Mouse (Mus musculus): Measurements from ENCODE around the gene Msmo1. TPM values are rescaled to one million over a fixed set of nuclear protein-coding genes. Genes with fewer than 3 reads are reported as not detected.

The Msmo1 gene
- 234 and 248 TPM in 2 replicates for polyA plus RNA-seq (2016; fragmentation: Nextera tagmentation; extraction: Ambion mirVana)

DNA sequence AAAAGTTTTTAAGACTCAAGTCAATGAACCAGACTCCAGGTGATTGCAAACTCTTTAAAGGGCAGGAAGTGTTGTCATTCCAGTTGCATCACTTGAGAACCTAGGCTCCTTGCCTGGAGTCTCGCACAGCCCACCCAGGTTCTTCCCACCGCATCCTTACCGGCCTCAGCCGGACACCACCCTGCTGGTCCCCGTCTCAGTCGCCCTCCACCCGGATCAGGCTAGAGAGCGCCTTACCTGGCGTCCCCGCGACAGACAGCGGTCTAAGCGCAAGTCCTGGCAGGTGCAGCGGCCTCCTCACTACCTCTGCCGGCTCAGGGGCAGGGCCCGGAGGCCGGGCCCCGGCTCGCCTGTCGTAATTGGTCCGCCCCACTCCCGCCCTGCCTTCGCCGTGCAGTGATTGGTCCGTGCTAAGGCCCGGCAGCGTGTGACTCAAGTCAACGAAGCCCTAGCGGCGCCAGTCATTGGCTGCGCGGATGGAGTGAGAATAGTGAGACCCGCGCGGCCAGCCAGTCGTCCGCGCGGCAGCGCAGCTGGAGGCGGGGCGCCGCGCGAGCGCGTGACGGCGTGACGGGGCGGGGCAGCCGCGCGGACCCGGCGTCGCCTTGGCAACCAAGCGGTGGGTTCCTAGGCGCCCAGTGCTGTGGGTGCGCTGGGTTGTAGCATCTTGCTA lies at the start of gene Msmo1:
Gene Msmo1, minus strand, starts transcription at position 522 of the 673 bp plus-strand sequence.
- Histone ChIP-seq H3K4me1 (peaks cover 45% of the 10 kb centered on the region), H3K4me3 (peak within 1 kb of the TSS; percentile 87), H3K27me3 (ENCODE audit: low read depth, poor library complexity, severe bottlenecking) (no peaks in the 10 kb centered on the region), H3K9me3 (replicated peaks) (no peaks in the 10 kb centered on the region), H3K27ac (replicated peaks) (peak within 1 kb of the TSS; percentile 95), H3K36me3 (peaks cover 31% of the 10 kb centered on the region)
- DNase-seq (ENCODE audit: low spot score) = peak; percentile 97
- under 1% methylated on average over 60 of the region's 60 CpGs for WGBS

GRCm38 (mm10) chr8:64781947-64782346 lies 48.4 kb upstream of the Msmo1 start:
- Histone ChIP-seq H3K27me3 (ENCODE audit: low read depth, poor library complexity, severe bottlenecking) (no peaks in the 10 kb centered on the region), H3K9me3 (replicated peaks) (no peaks in the 10 kb centered on the region), H3K4me3 (no peak overlapping the region), H3K27ac (replicated peaks) (no peak overlapping the region), H3K36me3 (peaks cover 18% of the 10 kb centered on the region), H3K4me1 (no peaks in the 10 kb centered on the region)
- no peak for DNase-seq (ENCODE audit: low spot score)
- WGBS = 91% methylated on average over 6 of the region's 6 CpGs

- Histone ChIP-seq H3K4me3 (no peak overlapping the region), H3K27ac (replicated peaks) (no peak overlapping the region), H3K4me1 (no peaks in the 10 kb centered on the region), H3K27me3 (ENCODE audit: low read depth, poor library complexity, severe bottlenecking) (no peaks in the 10 kb centered on the region), H3K36me3 (peaks cover 32% of the 10 kb centered on the region), H3K9me3 (replicated peaks) (no peaks in the 10 kb centered on the region)
- no peak for DNase-seq (ENCODE audit: low spot score)
- WGBS = 73% methylated on average over 9 of the region's 9 CpGs
Measured at GRCm38 (mm10) chr8:64777925-64778324, 44.3 kb upstream of the Msmo1 start.

GRCm38 (mm10) chr8:64774136-64774535 lies 40.5 kb upstream of the Msmo1 start:
- 95% methylated on average over 6 of the region's 6 CpGs for WGBS
- Histone ChIP-seq H3K27me3 (ENCODE audit: low read depth, poor library complexity, severe bottlenecking) (no peaks in the 10 kb centered on the region), H3K9me3 (replicated peaks) (no peaks in the 10 kb centered on the region), H3K4me1 (no peaks in the 10 kb centered on the region), H3K4me3 (no peak overlapping the region), H3K27ac (replicated peaks) (no peak overlapping the region), H3K36me3 (peaks cover 32% of the 10 kb centered on the region)
- DNase-seq (ENCODE audit: low spot score) = no peak

DNA sequence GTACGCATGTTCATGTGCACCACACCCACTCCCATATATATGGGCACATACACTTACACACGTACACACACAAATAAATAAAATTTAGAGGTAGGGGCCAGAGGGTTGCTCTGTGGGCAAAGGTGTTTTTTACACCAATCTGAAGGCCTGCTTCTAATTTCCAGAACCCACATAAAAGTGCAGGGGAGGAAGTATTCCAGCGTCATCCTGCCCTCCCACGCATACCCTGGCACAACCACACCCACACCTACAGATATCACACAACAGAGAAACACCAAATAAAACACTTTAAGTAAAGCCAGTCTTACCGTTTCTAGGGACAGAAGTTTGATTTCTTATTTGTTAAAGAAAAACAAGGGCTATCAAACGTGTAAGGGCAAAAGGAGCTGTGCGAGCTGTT lies 37.2 kb upstream of the Msmo1 start:
- DNase-seq (ENCODE audit: low spot score) = no peak

DNA sequence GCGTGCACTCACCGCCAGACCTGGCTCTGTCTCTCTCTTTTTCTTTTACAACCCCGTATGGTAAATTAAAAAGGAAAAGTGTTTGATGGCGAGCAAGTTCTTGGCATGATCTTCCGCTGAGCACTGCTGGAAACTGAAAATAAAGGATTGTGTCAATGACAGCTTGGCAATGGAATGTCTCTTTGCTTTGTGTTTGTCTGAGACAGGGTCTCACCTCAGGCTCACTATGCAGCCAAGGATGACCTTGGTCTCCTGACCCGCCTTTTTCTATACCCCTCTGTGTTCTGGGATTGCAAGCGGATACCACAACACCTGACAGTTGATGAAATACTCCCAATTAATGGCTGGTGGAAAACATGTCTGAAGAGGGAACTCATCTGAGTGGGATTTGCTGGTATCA lies 36.0 kb upstream of the Msmo1 start:
- no peak for DNase-seq (ENCODE audit: low spot score)
- Histone ChIP-seq H3K36me3 (peaks cover 26% of the 10 kb centered on the region), H3K27me3 (ENCODE audit: low read depth, poor library complexity, severe bottlenecking) (no peaks in the 10 kb centered on the region), H3K4me3 (no peak overlapping the region), H3K4me1 (no peaks in the 10 kb centered on the region), H3K9me3 (replicated peaks) (no peaks in the 10 kb centered on the region), H3K27ac (replicated peaks) (no peak overlapping the region)
- 91% methylated on average over 7 of the region's 7 CpGs for WGBS

More for the DNA sequence above, 37.2 kb upstream of the Msmo1 start:
- Histone ChIP-seq H3K27me3 (ENCODE audit: low read depth, poor library complexity, severe bottlenecking) (no peaks in the 10 kb centered on the region), H3K4me3 (no peak overlapping the region), H3K4me1 (no peaks in the 10 kb centered on the region), H3K9me3 (replicated peaks) (no peaks in the 10 kb centered on the region), H3K36me3 (peaks cover 34% of the 10 kb centered on the region), H3K27ac (replicated peaks) (no peak overlapping the region)
- WGBS = 94% methylated on average over 7 of the region's 7 CpGs

DNA sequence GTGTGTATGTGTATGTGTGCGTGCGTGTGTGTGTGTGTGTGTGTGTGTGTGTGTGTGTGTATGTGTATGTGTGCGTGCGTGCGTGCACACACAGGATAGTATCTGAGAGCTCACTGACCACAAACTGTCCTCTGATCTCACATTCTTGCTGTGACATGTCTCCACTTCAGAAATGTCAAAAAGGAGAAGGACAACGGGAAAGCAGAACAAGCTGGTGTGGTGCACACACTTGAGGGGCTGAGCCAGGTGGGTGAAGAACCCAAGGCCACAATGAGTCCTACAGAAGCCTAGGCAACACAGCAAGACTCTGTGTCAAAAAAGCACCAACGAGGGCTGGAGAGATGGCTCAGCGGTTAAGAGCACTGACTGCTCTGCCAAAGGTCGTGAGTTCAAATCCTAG lies 35.1 kb upstream of the Msmo1 start:
- no peaks in the 10 kb centered on the region for H3K9me3 ChIP-seq (replicated peaks)
- no peak overlapping the region for H3K4me3 ChIP-seq
- no peak for DNase-seq (ENCODE audit: low spot score)
- no peaks in the 10 kb centered on the region for H3K27me3 ChIP-seq (ENCODE audit: low read depth, poor library complexity, severe bottlenecking)
- peaks cover 19% of the 10 kb centered on the region for H3K36me3 ChIP-seq
- no peaks in the 10 kb centered on the region for H3K4me1 ChIP-seq
- 91% methylated on average over 5 of the region's 9 CpGs for WGBS
- no peak overlapping the region for H3K27ac ChIP-seq (replicated peaks)

- H3K36me3 ChIP-seq = peaks cover 25% of the 10 kb centered on the region
- H3K27me3 ChIP-seq (ENCODE audit: low read depth, poor library complexity, severe bottlenecking) = no peaks in the 10 kb centered on the region
- DNase-seq (ENCODE audit: low spot score) = no peak
- no peak overlapping the region for H3K4me3 ChIP-seq
- H3K9me3 ChIP-seq (replicated peaks) = no peaks in the 10 kb centered on the region
- no peak overlapping the region for H3K27ac ChIP-seq (replicated peaks)
- no peaks in the 10 kb centered on the region for H3K4me1 ChIP-seq
- WGBS = 94% methylated on average over 9 of the region's 9 CpGs
Measured at GRCm38 (mm10) chr8:64767047-64767446, 33.5 kb upstream of the Msmo1 start.

GRCm38 (mm10) chr8:64764075-64764474 lies 30.5 kb upstream of the Msmo1 start:
- H3K36me3 ChIP-seq = peaks cover 32% of the 10 kb centered on the region
- no peaks in the 10 kb centered on the region for H3K9me3 ChIP-seq (replicated peaks)
- no peaks in the 10 kb centered on the region for H3K27me3 ChIP-seq (ENCODE audit: low read depth, poor library complexity, severe bottlenecking)
- H3K27ac ChIP-seq (replicated peaks) = no peak overlapping the region
- H3K4me3 ChIP-seq = no peak overlapping the region
- no peaks in the 10 kb centered on the region for H3K4me1 ChIP-seq
- no peak for DNase-seq (ENCODE audit: low spot score)
- 92% methylated on average over 9 of the region's 9 CpGs for WGBS

DNA sequence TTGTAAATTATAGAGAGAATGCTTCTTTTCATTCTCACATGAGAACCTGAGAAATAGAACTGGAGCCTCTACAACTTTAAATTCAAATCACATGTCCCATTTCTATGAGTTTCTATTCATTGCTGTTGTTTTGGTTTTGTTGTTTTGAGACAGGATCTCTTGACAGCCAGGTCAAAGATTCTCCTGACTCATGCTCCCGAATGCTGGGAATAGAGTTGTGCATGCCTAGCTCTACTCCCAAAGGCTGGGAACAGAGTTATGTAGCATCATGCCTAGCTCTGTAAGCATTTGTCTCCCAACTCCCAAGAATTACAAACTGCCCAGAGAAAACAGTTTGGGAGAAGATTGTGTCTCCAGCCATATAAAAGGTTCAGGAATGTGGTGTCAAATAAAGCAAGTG lies 29.2 kb upstream of the Msmo1 start:
- no peak for DNase-seq (ENCODE audit: low spot score)
- Histone ChIP-seq H3K4me3 (no peak overlapping the region), H3K27me3 (ENCODE audit: low read depth, poor library complexity, severe bottlenecking) (no peaks in the 10 kb centered on the region), H3K4me1 (no peaks in the 10 kb centered on the region), H3K27ac (replicated peaks) (no peak overlapping the region), H3K36me3 (peaks cover 30% of the 10 kb centered on the region), H3K9me3 (replicated peaks) (no peaks in the 10 kb centered on the region)
- WGBS = 90% methylated on average over 1 of the region's 1 CpGs

DNA sequence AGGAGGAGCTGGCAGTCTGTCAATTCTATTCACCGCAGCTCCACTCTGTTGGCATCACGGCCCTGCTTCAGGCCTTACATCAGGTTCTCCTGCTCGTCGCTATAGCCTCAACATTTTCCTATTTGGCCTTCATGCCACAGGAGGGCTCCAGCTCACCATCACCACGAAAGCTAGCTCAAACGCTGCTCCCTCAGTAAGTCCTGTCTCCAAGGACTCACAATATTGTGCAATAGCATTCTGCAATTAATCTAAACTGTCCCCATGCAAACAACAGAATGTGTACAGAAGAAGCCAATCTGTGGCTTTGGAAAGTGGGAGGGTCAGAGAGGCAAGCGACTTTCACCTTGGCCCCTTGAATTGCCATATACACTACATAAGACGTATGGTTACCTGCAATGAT lies 27.8 kb upstream of the Msmo1 start:
- no peaks in the 10 kb centered on the region for H3K4me1 ChIP-seq
- WGBS = 88% methylated on average over 8 of the region's 8 CpGs
- no peaks in the 10 kb centered on the region for H3K9me3 ChIP-seq (replicated peaks)
- DNase-seq (ENCODE audit: low spot score) = no peak
- H3K36me3 ChIP-seq = peaks cover 38% of the 10 kb centered on the region
- no peaks in the 10 kb centered on the region for H3K27me3 ChIP-seq (ENCODE audit: low read depth, poor library complexity, severe bottlenecking)
- H3K4me3 ChIP-seq = no peak overlapping the region
- no peak overlapping the region for H3K27ac ChIP-seq (replicated peaks)

GRCm38 (mm10) chr8:64757956-64758355 lies 24.4 kb upstream of the Msmo1 start:
- H3K27me3 ChIP-seq (ENCODE audit: low read depth, poor library complexity, severe bottlenecking) = no peaks in the 10 kb centered on the region

DNA sequence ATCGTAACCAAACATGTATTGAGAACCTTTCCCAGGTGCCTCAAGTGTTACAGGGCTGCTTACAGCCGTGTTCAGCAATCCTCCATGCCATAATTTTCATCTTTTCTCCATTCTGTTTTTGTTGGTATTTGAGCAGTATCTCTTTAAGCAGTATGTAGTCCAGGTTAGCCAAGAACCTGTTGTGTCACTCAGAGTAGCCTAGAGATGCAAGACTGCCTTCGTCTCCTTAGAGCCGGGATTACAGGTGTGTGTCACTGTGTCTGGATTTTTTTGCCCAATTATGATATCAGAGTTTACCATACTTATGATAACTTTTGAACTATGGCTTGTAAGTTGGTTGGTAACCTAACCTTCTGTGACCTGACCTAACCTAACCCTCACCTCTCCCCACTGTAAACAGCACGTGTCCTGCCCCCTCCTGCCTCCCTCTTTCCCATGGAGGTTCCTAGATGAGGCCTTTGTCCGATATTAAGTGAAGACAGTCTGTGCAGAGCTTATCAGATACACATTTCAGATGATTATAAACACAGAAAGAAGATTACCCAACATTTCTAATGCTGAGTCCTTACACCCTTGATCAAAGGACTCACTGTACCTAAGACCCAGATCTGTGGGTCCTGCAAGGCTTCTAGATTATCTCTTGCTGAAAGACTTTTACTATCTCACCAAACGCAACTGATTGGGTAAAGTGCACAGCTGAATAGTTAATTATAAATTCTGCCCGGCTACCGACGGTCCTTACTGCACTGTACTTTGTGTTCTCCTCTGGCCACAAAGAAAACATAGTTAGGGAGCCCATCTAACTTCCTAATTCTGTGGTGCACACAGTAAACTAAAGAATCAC lies 12.8 kb upstream of the Msmo1 start:
- H3K27ac ChIP-seq (replicated peaks) = no peak overlapping the region
- no peaks in the 10 kb centered on the region for H3K9me3 ChIP-seq (replicated peaks)
- H3K4me3 ChIP-seq = no peak overlapping the region
- peaks cover 48% of the 10 kb centered on the region for H3K36me3 ChIP-seq
- 91% methylated on average over 10 of the region's 10 CpGs for WGBS
- DNase-seq (ENCODE audit: low spot score) = no peak
- no peaks in the 10 kb centered on the region for H3K27me3 ChIP-seq (ENCODE audit: low read depth, poor library complexity, severe bottlenecking)
- no peaks in the 10 kb centered on the region for H3K4me1 ChIP-seq

More at GRCm38 (mm10) chr8:64757956-64758355, 24.4 kb upstream of the Msmo1 start:
- no peaks in the 10 kb centered on the region for H3K4me1 ChIP-seq
- no peaks in the 10 kb centered on the region for H3K9me3 ChIP-seq (replicated peaks)
- no peak overlapping the region for H3K27ac ChIP-seq (replicated peaks)
- H3K4me3 ChIP-seq = no peak overlapping the region
- H3K36me3 ChIP-seq = peaks cover 68% of the 10 kb centered on the region
- no peak for DNase-seq (ENCODE audit: low spot score)
- WGBS = 91% methylated on average over 15 of the region's 15 CpGs
